ENCODE assay signal across 21 mouse cellular contexts in genomic region chr14:33514756-33515285, GRCm38 (mm10). TPM values are rescaled to one million over a fixed set of nuclear protein-coding genes. Genes with fewer than 3 reads are reported as not detected.
"Had no signal": no experiment of that assay in that cellular context is flagged by ENCODE, and none has a peak within 500 bp of the region (broad histone marks: within the 10 kb centered on the region; RNA-seq: fewer than 3 reads in every experiment).

No protein-coding gene starts in this region.

- H3K4me3 ChIP-seq: kidney, embryonic 15.5 days; left cerebral cortex, adult 2 months; limb, embryonic 12.5 days; liver, embryonic 13.5 days; lung, embryonic 15.5 days; megakaryocyte, embryonic 14.5 days; midbrain, embryonic 12.5 days had no signal

- H3K36me3 ChIP-seq: kidney, embryonic 15.5 days; limb, embryonic 12.5 days; liver, embryonic 13.5 days; lung, embryonic 15.5 days; midbrain, embryonic 12.5 days had no signal

- ATAC-seq: liver, postnatal 0 days; midbrain, embryonic 16.5 days had no signal

- DNase-seq: kidney, adult 2 months; kidney, postnatal 14 days; liver; liver, embryonic 13.5 days; liver, postnatal 0 days; lung, postnatal 14 days; right cerebral cortex, postnatal 4 days; spleen, adult 18-20 months; thymus, postnatal 36 days had no signal

- H3K9me3 ChIP-seq: kidney, embryonic 15.5 days; limb, embryonic 12.5 days; liver, embryonic 13.5 days; lung, embryonic 15.5 days; megakaryocyte, embryonic 14.5 days; midbrain, embryonic 12.5 days had no signal

- H3K9ac ChIP-seq: kidney, embryonic 15.5 days; limb, embryonic 12.5 days; liver, embryonic 13.5 days; liver, postnatal 0 days; lung, embryonic 15.5 days; midbrain, embryonic 12.5 days had no signal

- H3K27me3 ChIP-seq: kidney, embryonic 15.5 days; limb, embryonic 12.5 days; liver, embryonic 13.5 days; lung, embryonic 15.5 days; megakaryocyte, embryonic 14.5 days; midbrain, embryonic 12.5 days had no signal

- H3K4me2 ChIP-seq: kidney, embryonic 15.5 days; limb, embryonic 12.5 days; liver, embryonic 13.5 days; lung, embryonic 15.5 days; midbrain, embryonic 12.5 days had no signal

- H3K27ac ChIP-seq: kidney, embryonic 15.5 days; left cerebral cortex, adult 2 months; limb, embryonic 12.5 days; liver, embryonic 13.5 days; lung, embryonic 15.5 days; macrophage; midbrain, embryonic 12.5 days had no signal

- H3K4me1 ChIP-seq: kidney, embryonic 15.5 days; limb, embryonic 12.5 days; liver, embryonic 13.5 days; lung, embryonic 15.5 days; megakaryocyte, embryonic 14.5 days; midbrain, embryonic 12.5 days had no signal

RNA-seq across cellular contexts. Expression of gene Frmpd2, which starts 43.3 kb away (rescaled TPM):
- total RNA-seq: neutrophil, adult 5-6 weeks had no signal
- polyA plus RNA-seq: large intestine, adult 2 months; limb, embryonic 12.5 days; liver, embryonic 13.5 days; liver, postnatal 0 days; macrophage; midbrain, embryonic 12.5 days; neural tube, embryonic 11.5 days; thymus, postnatal 0 days had no signal
